Mouse (Mus musculus): ENCODE data around the gene Rps6kl1. TPM values are rescaled to one million over a fixed set of nuclear protein-coding genes. Genes with fewer than 3 reads are reported as not detected.

The Rps6kl1 gene
- polyA plus RNA-seq (2011; ENCODE audit: insufficient read length, low read depth, missing spikeins): not detected in 2 replicates

GRCm38 (mm10) chr12:85151002-85151774 lies at the start of gene Rps6kl1:
Gene Rps6kl1 (minus strand): TSS chr12:85151264.
- no peak within 1 kb of the TSS for H3K27ac ChIP-seq (ENCODE audit: insufficient read depth, low read length)
- peaks cover 3% of the 10 kb centered on the region; the same call in 1 of the 2 replicates for H3K4me1 ChIP-seq (ENCODE audit: control insufficient read depth, insufficient read depth, low read length)
- H3K4me3 ChIP-seq (ENCODE audit: insufficient read depth, low read length): no peak within 1 kb of the TSS
- TF ChIP-seq CTCF (IDR thresholded peaks at IDR 0.05; ENCODE audit: borderline replicate concordance, insufficient read depth, low read length) (no peak), POLR2A (IDR thresholded peaks at IDR 0.05; ENCODE audit: low read depth, low read length) (no peak)

GRCm38 (mm10) chr12:85199954-85200353 lies 48.9 kb upstream of the Rps6kl1 start:
- H3K4me3 ChIP-seq (ENCODE audit: insufficient read depth, low read length): no peak overlapping the region
- TF ChIP-seq POLR2A (IDR thresholded peaks at IDR 0.05; ENCODE audit: low read depth, low read length) (peak; percentile 17; the same call in 1 of the 2 replicates), CTCF (IDR thresholded peaks at IDR 0.05; ENCODE audit: borderline replicate concordance, insufficient read depth, low read length) (no peak)
- no peak overlapping the region for H3K27ac ChIP-seq (ENCODE audit: insufficient read depth, low read length)
- peaks cover 13% of the 10 kb centered on the region for H3K4me1 ChIP-seq (ENCODE audit: control insufficient read depth, insufficient read depth, low read length)

- Histone ChIP-seq H3K27ac (ENCODE audit: insufficient read depth, low read length) (no peak overlapping the region), H3K4me3 (ENCODE audit: insufficient read depth, low read length) (no peak overlapping the region), H3K4me1 (ENCODE audit: control insufficient read depth, insufficient read depth, low read length) (peaks cover 13% of the 10 kb centered on the region)
- no peak for TF ChIP-seq POLR2A (IDR thresholded peaks at IDR 0.05; ENCODE audit: low read depth, low read length)
- no peak for TF ChIP-seq CTCF (IDR thresholded peaks at IDR 0.05; ENCODE audit: borderline replicate concordance, insufficient read depth, low read length)
Observed at GRCm38 (mm10) chr12:85197936-85198335, 46.9 kb upstream of the Rps6kl1 start.

GRCm38 (mm10) chr12:85197371-85197770 lies 46.3 kb upstream of the Rps6kl1 start:
- H3K27ac ChIP-seq (ENCODE audit: insufficient read depth, low read length): no peak overlapping the region
- peaks cover 15% of the 10 kb centered on the region for H3K4me1 ChIP-seq (ENCODE audit: control insufficient read depth, insufficient read depth, low read length)
- TF ChIP-seq POLR2A (IDR thresholded peaks at IDR 0.05; ENCODE audit: low read depth, low read length) (no peak), CTCF (IDR thresholded peaks at IDR 0.05; ENCODE audit: borderline replicate concordance, insufficient read depth, low read length) (no peak)
- no peak overlapping the region for H3K4me3 ChIP-seq (ENCODE audit: insufficient read depth, low read length)

- Histone ChIP-seq H3K4me1 (ENCODE audit: control insufficient read depth, insufficient read depth, low read length) (peaks cover 11% of the 10 kb centered on the region), H3K4me3 (ENCODE audit: insufficient read depth, low read length) (no peak overlapping the region), H3K27ac (ENCODE audit: insufficient read depth, low read length) (no peak overlapping the region)
- TF ChIP-seq POLR2A (IDR thresholded peaks at IDR 0.05; ENCODE audit: low read depth, low read length) (no peak), CTCF (IDR thresholded peaks at IDR 0.05; ENCODE audit: borderline replicate concordance, insufficient read depth, low read length) (no peak)
Observed at GRCm38 (mm10) chr12:85196191-85196590, 45.1 kb upstream of the Rps6kl1 start.

- Histone ChIP-seq H3K4me1 (ENCODE audit: control insufficient read depth, insufficient read depth, low read length) (peaks cover 11% of the 10 kb centered on the region), H3K4me3 (ENCODE audit: insufficient read depth, low read length) (no peak overlapping the region), H3K27ac (ENCODE audit: insufficient read depth, low read length) (no peak overlapping the region)
- TF ChIP-seq CTCF (IDR thresholded peaks at IDR 0.05; ENCODE audit: borderline replicate concordance, insufficient read depth, low read length) (no peak), POLR2A (IDR thresholded peaks at IDR 0.05; ENCODE audit: low read depth, low read length) (no peak)
Observed at GRCm38 (mm10) chr12:85195086-85195485, 44.0 kb upstream of the Rps6kl1 start.

GRCm38 (mm10) chr12:85194623-85195018 lies 43.6 kb upstream of the Rps6kl1 start:
- TF ChIP-seq CTCF (IDR thresholded peaks at IDR 0.05; ENCODE audit: borderline replicate concordance, insufficient read depth, low read length) (no peak), POLR2A (IDR thresholded peaks at IDR 0.05; ENCODE audit: low read depth, low read length) (no peak)
- Histone ChIP-seq H3K4me1 (ENCODE audit: control insufficient read depth, insufficient read depth, low read length) (peaks cover 11% of the 10 kb centered on the region), H3K27ac (ENCODE audit: insufficient read depth, low read length) (no peak overlapping the region), H3K4me3 (ENCODE audit: insufficient read depth, low read length) (no peak overlapping the region)

GRCm38 (mm10) chr12:85193923-85194622 lies 43.0 kb upstream of the Rps6kl1 start:
- H3K4me1 ChIP-seq (ENCODE audit: control insufficient read depth, insufficient read depth, low read length): peaks cover 11% of the 10 kb centered on the region
- TF ChIP-seq CTCF (IDR thresholded peaks at IDR 0.05; ENCODE audit: borderline replicate concordance, insufficient read depth, low read length) (no peak), POLR2A (IDR thresholded peaks at IDR 0.05; ENCODE audit: low read depth, low read length) (no peak)
- no peak overlapping the region for H3K4me3 ChIP-seq (ENCODE audit: insufficient read depth, low read length)
- H3K27ac ChIP-seq (ENCODE audit: insufficient read depth, low read length): no peak overlapping the region

GRCm38 (mm10) chr12:85193146-85193545 lies 42.1 kb upstream of the Rps6kl1 start:
- Histone ChIP-seq H3K4me3 (ENCODE audit: insufficient read depth, low read length) (no peak overlapping the region), H3K4me1 (ENCODE audit: control insufficient read depth, insufficient read depth, low read length) (peaks cover 11% of the 10 kb centered on the region), H3K27ac (ENCODE audit: insufficient read depth, low read length) (no peak overlapping the region)
- TF ChIP-seq CTCF (IDR thresholded peaks at IDR 0.05; ENCODE audit: borderline replicate concordance, insufficient read depth, low read length) (no peak), POLR2A (IDR thresholded peaks at IDR 0.05; ENCODE audit: low read depth, low read length) (no peak)

All from embryonic fibroblast, embryonic 13.5 days (primary cell).